Mouse (Mus musculus) spleen, postnatal 36 days (tissue): ENCODE data around the gene Glt6d1.

ENCODE experiments used
- DNase-seq, 2 experiments: peaks; one replicate each; pipeline ENCODE4 v3.0.0; 2022; ENCODE audit warnings: low spot score in 2 of 2, mixed read lengths in 1 of 2

Glt6d1 gene

DNA sequence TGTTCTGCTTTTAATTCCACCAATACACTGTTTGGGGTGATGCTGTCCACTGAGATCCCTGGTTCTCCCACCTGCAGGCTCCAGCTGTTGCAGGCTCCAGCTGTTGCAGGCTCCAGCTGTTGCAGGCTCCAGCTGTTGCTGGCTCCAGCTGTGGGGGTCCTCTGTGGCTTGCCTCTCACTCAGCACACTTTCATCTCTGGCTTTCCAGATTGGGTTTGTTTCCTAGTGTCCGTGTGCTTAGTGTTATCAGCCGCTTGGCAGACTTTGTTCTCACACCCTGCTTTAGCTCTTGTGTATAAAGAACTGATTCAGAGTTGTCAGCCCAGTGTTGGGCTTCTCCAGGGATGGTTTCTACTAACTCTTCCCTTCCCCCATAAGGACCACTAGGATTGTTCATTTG, 18.0 kb downstream of the Glt6d1 start:
- no peak for DNase-seq

DNA sequence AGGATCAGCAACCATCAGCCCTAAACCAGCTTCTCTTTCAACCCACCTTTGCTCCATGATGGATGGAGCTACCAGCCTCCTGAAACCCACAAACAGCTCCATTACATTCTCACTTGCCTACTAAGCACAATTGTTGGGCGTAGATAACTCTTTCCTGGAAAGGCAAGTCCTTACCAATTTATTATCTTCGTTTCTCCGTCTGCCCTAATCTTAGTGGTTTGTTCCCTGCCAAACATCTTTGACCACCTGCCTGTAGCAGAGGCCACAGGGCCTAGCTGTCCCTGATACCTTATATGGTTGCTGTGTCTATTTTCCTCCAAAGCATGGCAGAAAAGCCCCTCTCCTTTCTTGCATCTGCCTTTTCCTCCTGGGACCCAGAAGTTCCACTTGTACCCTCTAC, 26.6 kb downstream of the Glt6d1 start:
- no peak for DNase-seq

DNA sequence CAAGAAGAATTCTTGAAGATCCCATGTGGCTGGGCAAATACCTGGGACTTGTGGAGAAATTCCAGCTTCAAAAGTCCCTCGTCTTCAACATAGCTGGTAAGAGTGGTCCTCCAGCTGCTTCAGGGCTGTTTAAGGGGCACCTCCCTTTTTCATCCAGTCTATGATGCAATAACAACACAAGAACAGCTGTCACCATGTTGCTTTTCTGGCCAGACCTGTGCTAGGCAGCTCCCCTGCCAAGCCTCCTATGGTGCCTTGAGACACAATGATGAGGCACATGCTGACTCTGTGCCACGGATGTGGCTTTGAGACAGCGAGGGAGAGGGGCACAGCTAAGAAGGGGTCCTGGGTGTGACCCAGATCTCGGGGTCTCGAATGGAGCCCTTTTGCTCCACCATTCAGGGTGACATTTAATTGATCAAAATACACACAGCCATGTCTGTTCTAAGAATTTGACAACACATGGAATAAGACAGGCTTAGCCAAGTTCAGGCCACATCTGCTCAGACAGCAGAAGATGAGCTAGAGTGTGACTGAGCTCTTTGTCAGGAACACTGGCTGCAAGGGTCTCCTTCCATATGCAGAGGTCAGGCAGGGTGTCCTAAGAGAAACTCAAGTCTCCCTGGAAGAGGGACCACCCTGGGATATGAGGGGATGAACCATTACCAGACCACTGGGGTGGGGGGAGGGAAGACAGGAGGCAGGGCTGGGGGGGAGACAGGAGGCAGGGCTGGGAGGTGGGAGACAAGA, 29.9 kb downstream of the Glt6d1 start:
- DNase-seq: no peak

DNA sequence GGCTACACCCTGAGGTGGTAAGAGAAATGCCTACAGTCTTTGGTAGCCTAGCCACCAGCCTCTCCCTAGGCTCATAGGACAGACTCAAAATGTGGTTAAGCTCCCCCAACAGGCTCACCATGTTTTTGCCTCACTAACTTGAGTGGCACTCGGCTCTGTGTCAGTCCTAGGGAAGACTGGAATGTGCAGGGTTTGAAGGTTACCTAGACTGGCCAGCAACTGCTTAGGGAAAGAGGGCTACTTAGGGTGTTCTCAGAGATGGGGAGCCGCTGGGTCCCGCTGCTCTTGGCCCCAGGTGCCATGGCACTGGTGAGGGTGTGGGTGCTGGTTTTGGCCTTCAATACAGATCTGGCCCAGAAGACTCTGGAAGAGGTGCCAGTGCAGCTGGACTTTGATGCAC, 33.7 kb downstream of the Glt6d1 start, which contains the start of gene Gm13539:
Gm13539 (plus strand) TSS at position 301 of the 400 bp plus-strand sequence.
- DNase-seq: no peak

DNA sequence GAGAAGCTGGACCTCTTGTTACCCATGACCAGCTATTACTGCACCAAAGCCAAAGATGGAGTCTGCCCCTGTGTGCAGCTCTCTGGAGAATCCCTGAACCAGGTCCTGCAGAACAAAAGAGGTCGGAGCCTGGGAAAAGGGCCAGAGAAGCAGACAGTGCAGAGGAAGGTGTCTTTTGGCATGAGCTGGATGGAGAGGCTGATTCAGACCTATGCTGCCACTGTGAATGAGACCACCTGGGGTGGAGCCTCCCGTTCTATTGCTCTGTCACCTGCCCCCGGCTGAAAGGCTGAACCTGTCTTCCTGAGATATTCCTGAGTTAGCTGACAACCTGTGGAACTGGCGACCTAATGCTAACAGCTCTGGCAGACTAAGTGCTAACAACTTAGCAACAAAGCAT, 34.7 kb downstream of the Glt6d1 start:
- no peak for DNase-seq

DNA sequence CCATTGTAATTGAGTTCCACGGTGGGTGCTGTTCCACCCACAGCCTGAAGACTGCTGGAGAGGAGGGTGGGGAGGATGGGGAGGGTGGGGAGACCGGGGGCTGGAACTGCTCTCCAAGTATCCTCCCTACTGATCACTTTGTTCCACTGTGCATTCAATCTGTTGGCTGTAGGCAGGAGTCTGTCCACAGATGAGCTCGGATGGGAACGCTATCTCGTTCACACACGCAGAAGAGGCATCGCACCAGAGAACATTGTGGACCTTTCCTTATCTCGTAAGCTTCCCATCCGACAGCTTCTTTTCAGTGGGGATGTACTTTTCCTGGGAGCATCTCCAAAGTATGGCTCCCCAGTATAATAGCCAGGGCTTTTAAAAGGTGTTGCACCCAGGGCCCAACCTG, 36.6 kb downstream of the Glt6d1 start:
- no peak for DNase-seq

DNA sequence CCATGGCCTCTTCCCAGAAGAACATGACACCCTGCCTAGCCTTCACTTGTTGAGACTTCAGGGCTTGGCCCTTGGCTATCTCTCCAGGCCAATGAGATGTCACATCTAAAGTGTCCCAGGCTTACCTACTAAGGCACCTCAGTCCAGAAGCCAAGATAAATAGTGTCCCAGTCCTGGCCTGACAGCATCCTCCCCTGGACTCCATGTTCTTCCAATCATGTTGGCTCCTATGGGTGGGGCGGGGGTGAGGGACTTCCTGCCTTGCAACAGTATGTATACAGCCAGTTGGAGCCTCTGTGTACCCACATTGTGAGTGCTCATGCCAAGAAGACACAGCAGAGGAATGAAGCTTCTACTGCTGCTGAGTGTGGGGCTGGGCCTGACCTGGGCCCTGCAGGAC, 38.9 kb downstream of the Glt6d1 start, which contains the start of gene Lcn11:
Lcn11 (plus strand) TSS at position 301 of the 400 bp plus-strand sequence.
- DNase-seq: no peak

DNA sequence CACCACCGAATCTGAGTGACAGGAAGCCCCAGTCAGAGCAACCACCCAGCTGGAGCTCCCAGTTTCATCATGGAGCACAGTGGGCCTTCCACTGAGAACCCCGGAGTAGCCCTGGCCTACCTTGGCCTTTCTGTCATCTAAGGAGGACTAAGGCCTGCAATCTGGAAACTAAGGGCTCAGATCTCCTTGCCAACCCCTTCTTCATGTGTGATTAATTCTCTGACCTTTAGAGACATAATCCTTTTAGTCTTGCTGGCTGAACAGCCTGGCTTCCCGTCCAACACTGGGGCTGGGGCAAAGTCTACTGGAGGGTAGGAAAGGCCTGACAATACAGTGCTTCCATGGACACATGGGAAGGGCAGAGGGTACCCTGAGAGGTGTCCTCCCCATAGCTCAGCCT, 39.7 kb downstream of the Glt6d1 start:
- DNase-seq: no peak

DNA sequence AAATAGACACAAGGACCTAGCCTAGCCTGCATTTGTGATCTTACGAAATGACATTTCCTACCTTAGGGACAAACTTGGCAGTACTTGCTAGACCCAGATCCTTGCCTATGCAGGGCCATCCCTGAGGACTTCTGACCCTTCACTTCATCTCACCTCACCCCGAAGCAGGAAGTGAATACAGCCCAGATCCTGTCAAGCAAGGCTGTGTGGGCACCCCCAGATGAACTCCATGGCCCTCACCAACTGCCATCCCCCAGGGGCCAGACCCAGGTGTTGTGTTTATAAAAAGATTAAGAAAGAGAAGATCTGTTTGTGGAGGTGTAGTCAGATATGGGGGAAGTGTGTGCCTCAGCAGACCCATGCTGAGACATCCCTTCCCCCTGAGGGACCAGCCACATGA, 41.0 kb downstream of the Glt6d1 start:
- DNase-seq: no peak

DNA sequence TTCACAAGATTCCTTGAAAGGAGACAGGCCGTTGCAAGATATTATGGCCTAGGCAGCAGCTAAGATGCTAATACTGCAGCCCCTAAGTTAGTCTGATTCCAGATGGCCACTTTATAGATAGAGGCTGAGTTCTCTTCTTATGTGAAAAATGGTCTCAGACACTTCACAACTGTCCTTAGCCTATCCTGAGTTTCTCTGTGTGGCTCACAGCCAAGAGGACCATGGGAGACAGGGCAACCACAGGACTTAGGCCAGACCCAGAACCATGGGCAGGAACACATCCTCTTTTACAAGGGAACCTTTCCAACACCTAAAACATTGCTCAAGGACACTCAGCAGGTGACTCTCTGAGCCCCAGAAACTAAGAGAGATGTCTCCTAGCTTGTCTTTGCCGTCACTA, 42.1 kb downstream of the Glt6d1 start:
- no peak for DNase-seq

DNA sequence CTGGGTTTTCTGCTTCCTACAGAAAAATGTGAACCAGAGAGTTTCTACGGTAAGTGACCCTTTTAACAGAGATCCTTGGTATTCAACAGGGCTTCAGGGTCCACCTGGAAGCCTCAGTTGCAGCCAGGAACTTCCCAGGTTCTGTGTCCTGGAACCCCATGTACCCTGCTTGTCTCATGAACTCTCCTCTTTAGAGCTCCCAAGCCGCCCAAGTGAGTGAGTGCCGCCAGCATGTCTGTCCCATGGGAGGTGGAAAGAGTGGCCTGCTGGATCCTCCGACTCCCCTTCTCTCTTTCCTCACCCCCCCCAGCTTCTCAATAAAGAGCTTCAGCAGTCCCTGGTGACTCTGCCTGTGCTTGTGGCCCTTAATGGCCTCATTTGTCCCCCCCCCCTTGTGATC, 47.9 kb downstream of the Glt6d1 start:
- DNase-seq: no peak

DNA sequence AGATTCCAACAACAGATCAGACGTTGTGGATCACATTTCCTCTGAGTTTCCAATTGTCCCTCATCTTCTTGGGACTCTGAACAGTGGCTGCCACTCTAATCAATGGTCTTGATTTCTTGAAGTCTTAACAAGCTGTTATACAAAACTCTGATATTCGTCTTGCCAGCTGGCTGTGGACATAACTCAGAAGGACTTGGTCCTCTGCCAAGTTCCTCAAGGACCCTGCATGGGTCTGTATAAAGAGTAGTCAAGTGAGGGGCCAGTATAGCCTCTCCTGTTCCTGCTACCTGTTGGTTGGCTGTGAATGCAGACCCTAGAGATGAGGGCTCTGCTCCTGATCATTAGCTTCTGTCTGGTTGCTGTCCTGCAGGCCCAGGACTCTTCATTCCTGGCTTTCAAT, 50.4 kb downstream of the Glt6d1 start, which contains the start of gene Lcn3:
Lcn3 (plus strand) TSS at position 301 of the 400 bp plus-strand sequence.
- no peak for DNase-seq

DNA sequence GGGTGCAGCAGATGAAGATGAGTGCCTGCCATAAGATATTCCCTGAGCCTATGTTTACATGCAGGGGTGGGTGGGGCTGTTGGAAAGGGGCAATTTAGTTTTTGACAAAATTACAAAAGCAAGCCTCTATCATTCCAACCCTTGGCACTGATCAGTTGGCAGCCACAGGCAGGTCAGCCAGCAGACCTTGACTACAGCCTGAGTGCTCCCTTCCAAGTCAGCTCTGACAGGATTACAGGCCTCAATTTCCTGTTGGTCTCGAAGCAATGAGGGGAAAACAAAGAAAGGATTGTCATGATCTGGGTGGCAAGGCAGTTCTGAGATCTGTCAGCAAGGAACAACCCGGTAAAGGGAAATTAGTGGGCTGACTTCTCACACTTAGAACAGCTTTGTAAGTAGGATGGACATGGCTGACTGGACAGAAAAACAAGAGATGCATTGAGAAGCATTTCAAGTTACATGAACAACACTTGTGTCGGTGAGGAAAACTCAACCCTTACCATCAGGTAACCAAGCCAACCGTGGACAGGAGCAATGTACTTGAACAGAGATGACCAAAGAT, 57.5 kb downstream of the Glt6d1 start:
- no peak for DNase-seq

DNA sequence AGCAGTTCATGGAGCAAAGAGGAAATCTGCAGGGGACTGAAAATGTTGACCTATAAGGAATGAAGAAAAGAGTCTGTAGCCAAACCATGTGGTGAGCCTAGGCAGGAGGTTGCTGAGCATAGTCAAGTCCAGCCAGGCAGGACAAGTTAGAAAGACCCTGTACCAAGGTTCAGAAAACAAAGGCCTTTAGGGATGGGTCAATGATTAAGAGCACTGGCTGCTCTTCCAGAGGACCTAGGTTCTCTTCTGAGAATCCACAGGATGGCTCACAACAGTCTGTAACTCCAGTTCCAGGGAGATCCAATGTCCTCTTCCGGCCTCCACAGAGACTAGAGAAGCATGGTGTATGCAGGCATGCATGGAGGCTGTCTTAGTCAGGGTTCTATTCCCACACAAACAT, 61.4 kb downstream of the Glt6d1 start:
- DNase-seq: no peak
